ENCODE assay signal across 7 mouse cellular contexts in genomic region chr3:76001156-76001555, GRCm38 (mm10). TPM values are rescaled to one million over a fixed set of nuclear protein-coding genes. Genes with fewer than 3 reads are reported as not detected.
DNase-seq lines count a peak whose midpoint lies in the region; ATAC-seq and TF ChIP-seq lines count a peak whose summit lies in the region.

No protein-coding gene starts in this region.

- H3K9ac ChIP-seq in lung, embryonic 14.5 days, result no peak overlapping the region
- H3K9ac ChIP-seq in hindbrain, postnatal 0 days (replicated peaks; ENCODE audit: low read length), result no peak overlapping the region
- no peak overlapping the region for H3K9ac ChIP-seq in lung, postnatal 0 days (replicated peaks; ENCODE audit: low read depth)

- H3K4me1 ChIP-seq in lung, embryonic 14.5 days (ENCODE audit: insufficient read depth), result no peaks in the 10 kb centered on the region
- H3K4me1 ChIP-seq in lung, adult 2 months (ENCODE audit: control insufficient read depth, insufficient read depth, low read length), result no peaks in the 10 kb centered on the region
- H3K4me1 ChIP-seq in hindbrain, postnatal 0 days (ENCODE audit: insufficient read depth, low read length), result no peaks in the 10 kb centered on the region
- no peaks in the 10 kb centered on the region for H3K4me1 ChIP-seq in lung, postnatal 0 days (ENCODE audit: insufficient read depth, low read depth, low read length)

- no peak overlapping the region for H3K4me3 ChIP-seq in lung, embryonic 14.5 days (ENCODE audit: low read depth, low read length)
- no peak overlapping the region for H3K4me3 ChIP-seq in lung, adult 2 months (replicated peaks; ENCODE audit: extremely low read depth, low read depth, low read length)
- H3K4me3 ChIP-seq in hindbrain, postnatal 0 days (ENCODE audit: low read length), result no peak overlapping the region
- H3K4me3 ChIP-seq in lung, postnatal 0 days (ENCODE audit: low read depth, low read length), result no peak overlapping the region

- no peak overlapping the region for H3K27ac ChIP-seq in lung, embryonic 14.5 days (ENCODE audit: low read depth)
- no peak overlapping the region for H3K27ac ChIP-seq in hindbrain, postnatal 0 days
- no peak overlapping the region for H3K27ac ChIP-seq in lung, postnatal 0 days (ENCODE audit: low read length)

- peak; percentile 80 for DNase-seq in lung, embryonic 14.5 days
- no peak for DNase-seq in lung, adult 2 months
- peak; percentile 30 for DNase-seq in T-cell, adult 2 months (ENCODE audit: low spot score)
- peak; percentile 77 for DNase-seq in embryo, embryonic 10 days (ENCODE audit: low spot score)
- peak; percentile 80 for DNase-seq in hindbrain, postnatal 0 days (ENCODE audit: low spot score)
- peak; percentile 81 for DNase-seq in lung, postnatal 0 days (ENCODE audit: low spot score)
- DNase-seq in right cerebral cortex, adult 2 months (ENCODE audit: low spot score in 2 of 2), result peak; percentile 53 to 67

- H3K27me3 ChIP-seq in lung, embryonic 14.5 days (ENCODE audit: insufficient read depth, low read length), result no peaks in the 10 kb centered on the region
- H3K27me3 ChIP-seq in hindbrain, postnatal 0 days (ENCODE audit: insufficient read depth, low read length), result no peaks in the 10 kb centered on the region
- no peaks in the 10 kb centered on the region for H3K27me3 ChIP-seq in lung, postnatal 0 days (replicated peaks; ENCODE audit: insufficient read depth, low read length)

- H3K9me3 ChIP-seq in lung, embryonic 14.5 days (ENCODE audit: low read depth, low read length), result 0 out of 2 replicates have a peak, but pooled peaks cover 2% of the 10 kb centered on the region
- H3K9me3 ChIP-seq in hindbrain, postnatal 0 days (ENCODE audit: low read length), result 0 out of 2 replicates have a peak, but pooled peaks cover 2% of the 10 kb centered on the region
- H3K9me3 ChIP-seq in lung, postnatal 0 days (ENCODE audit: low read length), result no peaks in the 10 kb centered on the region

- H3K4me2 ChIP-seq in lung, embryonic 14.5 days, result no peak overlapping the region
- no peak overlapping the region for H3K4me2 ChIP-seq in hindbrain, postnatal 0 days (ENCODE audit: low read depth, low read length)
- H3K4me2 ChIP-seq in lung, postnatal 0 days (replicated peaks; ENCODE audit: low read depth, low read length), result no peak overlapping the region

- TF ChIP-seq CTCF in lung, embryonic 14.5 days (IDR thresholded peaks at IDR 0.05; ENCODE audit: low read depth), result peak; percentile 67
- no peak for TF ChIP-seq CTCF in lung, adult 2 months (IDR thresholded peaks at IDR 0.05; ENCODE audit: insufficient read depth, low read length)
- peak; percentile 75 for TF ChIP-seq CTCF in hindbrain, postnatal 0 days (IDR thresholded peaks at IDR 0.05; ENCODE audit: low read depth)
- TF ChIP-seq CTCF in lung, postnatal 0 days (IDR thresholded peaks at IDR 0.05), result peak; percentile 71

- peak; percentile 69; the same call in 1 of the 2 replicates for ATAC-seq in lung, embryonic 14.5 days (ENCODE audit: insufficient read depth)
- ATAC-seq in hindbrain, postnatal 0 days, result peak; percentile 73; the same call in 1 of the 2 replicates
- ATAC-seq in lung, postnatal 0 days, result 0 out of 2 replicates have a peak, but pooled peaks have one; percentile 33

- no peak for TF ChIP-seq EP300 in lung, postnatal 0 days (IDR thresholded peaks at IDR 0.05)

- H3K36me3 ChIP-seq in lung, embryonic 14.5 days (ENCODE audit: insufficient read depth), result no peaks in the 10 kb centered on the region
- H3K36me3 ChIP-seq in hindbrain, postnatal 0 days (ENCODE audit: insufficient read depth, low read length), result no peaks in the 10 kb centered on the region
- H3K36me3 ChIP-seq in lung, postnatal 0 days (ENCODE audit: insufficient read depth, low read length), result no peaks in the 10 kb centered on the region

- WGBS in lung, embryonic 14.5 days, result 44% methylated on average over 4 of the region's 4 CpGs
- 37% methylated on average over 4 of the region's 4 CpGs for WGBS in lung, adult 2 months
- 40% methylated on average over 4 of the region's 4 CpGs for WGBS in hindbrain, postnatal 0 days
- 44% methylated on average over 4 of the region's 4 CpGs for WGBS in lung, postnatal 0 days

- no peak for TF ChIP-seq POLR2A in lung, adult 2 months (IDR thresholded peaks at IDR 0.05; ENCODE audit: borderline replicate concordance, extremely low read depth, low read depth, low read length)

RNA-seq across cellular contexts. Expression of gene Golim4, which starts 44.4 kb away (rescaled TPM):
- polyA plus RNA-seq in lung, embryonic 14.5 days (2014; fragmentation: Nextera tagmentation; extraction: Ambion mirVana), result 47.8 and 48.3 TPM in 2 replicates
- polyA plus RNA-seq in lung, adult 2 months (2012; rRNA removed), result 35.2 and 40.3 TPM in 2 replicates
- 15.1 and 22.5 TPM in 2 replicates for total RNA-seq in hindbrain, postnatal 0 days (2014; rRNA removed)
- polyA plus RNA-seq in hindbrain, postnatal 0 days (2015; fragmentation: Nextera tagmentation; extraction: Ambion mirVana), result 21.6 and 23.3 TPM in 2 replicates
- polyA plus RNA-seq in lung, postnatal 0 days (2015; fragmentation: Nextera tagmentation; extraction: Ambion mirVana), result 31.0 and 34.9 TPM in 2 replicates
